Mouse (Mus musculus): ENCODE measurements around the gene Recql. TPM values are rescaled to one million over a fixed set of nuclear protein-coding genes. Genes with fewer than 3 reads are reported as not detected.

Recql gene
- polyA plus RNA-seq, 1 experiment: 15.6 TPM

- H3K4me3 ChIP-seq (ENCODE audit: insufficient read depth, poor library complexity, severe bottlenecking): no peak overlapping the region
- no peak overlapping the region for H3ac ChIP-seq (ENCODE audit: control insufficient read depth, insufficient read length, low read depth)
- H3K27me3 ChIP-seq (ENCODE audit: control insufficient read depth, insufficient read depth, insufficient read length): no peaks in the 10 kb centered on the region
- H3K79me3 ChIP-seq (ENCODE audit: low read depth): peaks cover 7% of the 10 kb centered on the region
- H3K79me2 ChIP-seq (ENCODE audit: control insufficient read depth, insufficient read depth): peaks cover 39% of the 10 kb centered on the region
- no peak for TF ChIP-seq MYOD1 (IDR thresholded peaks at IDR 0.05; ENCODE audit: control insufficient read depth, insufficient read length, low read depth)
- no peak for TF ChIP-seq USF1 (IDR thresholded peaks at IDR 0.05; ENCODE audit: low read depth)
- no peak for TF ChIP-seq MYOG (IDR thresholded peaks at IDR 0.05; ENCODE audit: control insufficient read depth, extremely low read depth, insufficient read length)
- TF ChIP-seq CTCF (IDR thresholded peaks at IDR 0.05; ENCODE audit: control insufficient read depth, insufficient read depth, insufficient read length): no peak
- TF ChIP-seq CEBPB (IDR thresholded peaks at IDR 0.05; ENCODE audit: low read depth): no peak
- TF ChIP-seq MAX (IDR thresholded peaks at IDR 0.05): no peak
- no peak for TF ChIP-seq FOSL1 (IDR thresholded peaks at IDR 0.05; ENCODE audit: insufficient read depth, low read length, poor library complexity, severe bottlenecking)
- H3K36me3 ChIP-seq (ENCODE audit: control insufficient read depth, insufficient read depth): peaks cover 11% of the 10 kb centered on the region
Observed at GRCm38 (mm10) chr6:142379961-142380360, 6.9 kb downstream of the Recql start.

GRCm38 (mm10) chr6:142378576-142379330, 8.1 kb downstream of the Recql start:
- H3K4me3 ChIP-seq (ENCODE audit: insufficient read depth, poor library complexity, severe bottlenecking): no peak overlapping the region
- no peak overlapping the region for H3ac ChIP-seq (ENCODE audit: control insufficient read depth, insufficient read length, low read depth)
- no peaks in the 10 kb centered on the region for H3K27me3 ChIP-seq (ENCODE audit: control insufficient read depth, insufficient read depth, insufficient read length)
- H3K36me3 ChIP-seq (ENCODE audit: control insufficient read depth, insufficient read depth): peaks cover 15% of the 10 kb centered on the region
- peaks cover 39% of the 10 kb centered on the region for H3K79me2 ChIP-seq (ENCODE audit: control insufficient read depth, insufficient read depth)
- peaks cover 5% of the 10 kb centered on the region for H3K79me3 ChIP-seq (ENCODE audit: low read depth)
- no peak for TF ChIP-seq MYOG (IDR thresholded peaks at IDR 0.05; ENCODE audit: control insufficient read depth, extremely low read depth, insufficient read length)
- no peak for TF ChIP-seq CTCF (IDR thresholded peaks at IDR 0.05; ENCODE audit: control insufficient read depth, insufficient read depth, insufficient read length)
- TF ChIP-seq FOSL1 (IDR thresholded peaks at IDR 0.05; ENCODE audit: insufficient read depth, low read length, poor library complexity, severe bottlenecking): no peak
- no peak for TF ChIP-seq CEBPB (IDR thresholded peaks at IDR 0.05; ENCODE audit: low read depth)
- no peak for TF ChIP-seq MYOD1 (IDR thresholded peaks at IDR 0.05; ENCODE audit: control insufficient read depth, insufficient read length, low read depth)
- no peak for TF ChIP-seq USF1 (IDR thresholded peaks at IDR 0.05; ENCODE audit: low read depth)
- no peak for TF ChIP-seq MAX (IDR thresholded peaks at IDR 0.05)

- no peaks in the 10 kb centered on the region for H3K27me3 ChIP-seq (ENCODE audit: control insufficient read depth, insufficient read depth, insufficient read length)
- peaks cover 22% of the 10 kb centered on the region for H3K36me3 ChIP-seq (ENCODE audit: control insufficient read depth, insufficient read depth)
- H3K79me3 ChIP-seq (ENCODE audit: low read depth): peaks cover 3% of the 10 kb centered on the region
- TF ChIP-seq MAX (IDR thresholded peaks at IDR 0.05) (no peak), MYOG (IDR thresholded peaks at IDR 0.05; ENCODE audit: control insufficient read depth, extremely low read depth, insufficient read length) (no peak), USF1 (IDR thresholded peaks at IDR 0.05; ENCODE audit: low read depth) (no peak), FOSL1 (IDR thresholded peaks at IDR 0.05; ENCODE audit: insufficient read depth, low read length, poor library complexity, severe bottlenecking) (no peak), MYOD1 (IDR thresholded peaks at IDR 0.05; ENCODE audit: control insufficient read depth, insufficient read length, low read depth) (no peak), CTCF (IDR thresholded peaks at IDR 0.05; ENCODE audit: control insufficient read depth, insufficient read depth, insufficient read length) (no peak), CEBPB (IDR thresholded peaks at IDR 0.05; ENCODE audit: low read depth) (no peak)
- H3K4me3 ChIP-seq (ENCODE audit: insufficient read depth, poor library complexity, severe bottlenecking): no peak overlapping the region
- H3K79me2 ChIP-seq (ENCODE audit: control insufficient read depth, insufficient read depth): peaks cover 26% of the 10 kb centered on the region
- H3ac ChIP-seq (ENCODE audit: control insufficient read depth, insufficient read length, low read depth): no peak overlapping the region
Observed at GRCm38 (mm10) chr6:142377081-142377480, 9.8 kb downstream of the Recql start.

GRCm38 (mm10) chr6:142369568-142369967, 17.3 kb downstream of the Recql start:
- Histone ChIP-seq H3K27me3 (ENCODE audit: control insufficient read depth, insufficient read depth, insufficient read length) (no peaks in the 10 kb centered on the region), H3K79me2 (ENCODE audit: control insufficient read depth, insufficient read depth) (no peaks in the 10 kb centered on the region), H3K79me3 (ENCODE audit: low read depth) (no peaks in the 10 kb centered on the region), H3ac (ENCODE audit: control insufficient read depth, insufficient read length, low read depth) (no peak overlapping the region), H3K36me3 (ENCODE audit: control insufficient read depth, insufficient read depth) (peaks cover 60% of the 10 kb centered on the region), H3K4me3 (ENCODE audit: insufficient read depth, poor library complexity, severe bottlenecking) (no peak overlapping the region)
- TF ChIP-seq CTCF (IDR thresholded peaks at IDR 0.05; ENCODE audit: control insufficient read depth, insufficient read depth, insufficient read length) (no peak), MAX (IDR thresholded peaks at IDR 0.05) (no peak), MYOD1 (IDR thresholded peaks at IDR 0.05; ENCODE audit: control insufficient read depth, insufficient read length, low read depth) (no peak), USF1 (IDR thresholded peaks at IDR 0.05; ENCODE audit: low read depth) (no peak), CEBPB (IDR thresholded peaks at IDR 0.05; ENCODE audit: low read depth) (no peak), MYOG (IDR thresholded peaks at IDR 0.05; ENCODE audit: control insufficient read depth, extremely low read depth, insufficient read length) (no peak), FOSL1 (IDR thresholded peaks at IDR 0.05; ENCODE audit: insufficient read depth, low read length, poor library complexity, severe bottlenecking) (no peak)

GRCm38 (mm10) chr6:142367565-142367964, 19.3 kb downstream of the Recql start:
- no peaks in the 10 kb centered on the region for H3K27me3 ChIP-seq (ENCODE audit: control insufficient read depth, insufficient read depth, insufficient read length)
- no peaks in the 10 kb centered on the region for H3K79me2 ChIP-seq (ENCODE audit: control insufficient read depth, insufficient read depth)
- no peak overlapping the region for H3ac ChIP-seq (ENCODE audit: control insufficient read depth, insufficient read length, low read depth)
- H3K4me3 ChIP-seq (ENCODE audit: insufficient read depth, poor library complexity, severe bottlenecking): no peak overlapping the region
- no peaks in the 10 kb centered on the region for H3K79me3 ChIP-seq (ENCODE audit: low read depth)
- H3K36me3 ChIP-seq (ENCODE audit: control insufficient read depth, insufficient read depth): peaks cover 68% of the 10 kb centered on the region
- TF ChIP-seq FOSL1 (IDR thresholded peaks at IDR 0.05; ENCODE audit: insufficient read depth, low read length, poor library complexity, severe bottlenecking) (peak; percentile 46), USF1 (IDR thresholded peaks at IDR 0.05; ENCODE audit: low read depth) (no peak)
